Mouse (Mus musculus) ovary, postnatal 14 days (tissue): ENCODE measurements at regions not wholly inside any gene's neighbourhood (a gene's known extent, or its start where the extent isn't known, plus 50 kb on each side); places are given as distances from the start of the nearest gene placed in this dataset.

Experiments
- DNase-seq: peaks from one replicate; pipeline ENCODE4 v3.0.0; 2022; ENCODE audit warnings: low spot score

DNA sequence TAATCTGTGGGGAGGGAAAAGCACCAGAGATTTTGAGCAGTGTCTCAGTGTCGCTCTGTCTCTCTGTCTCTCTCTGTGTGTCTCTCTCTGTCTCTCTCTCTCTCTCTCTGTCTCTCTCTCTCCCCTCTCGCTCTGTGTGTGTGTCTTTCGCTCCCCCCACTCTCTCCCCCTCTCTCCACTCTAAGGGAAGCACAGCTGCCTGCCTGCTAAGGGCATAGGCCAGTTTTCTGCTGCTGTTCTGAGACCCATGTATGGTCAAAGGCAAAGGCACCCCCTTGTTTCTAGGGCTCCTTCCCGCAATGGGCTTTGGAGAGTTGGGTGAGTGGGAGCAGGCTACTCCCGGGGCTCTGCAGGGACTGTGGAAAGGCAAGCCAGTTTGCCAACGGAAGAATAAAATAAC, 192.2 kb downstream of the Lmo4 start:
- no peak for DNase-seq

- no peak for DNase-seq
Observed at GRCm38 (mm10) chr3:144012173-144012572, 192.8 kb downstream of the Lmo4 start.

- DNase-seq, result no peak
Observed at GRCm38 (mm10) chr3:144011456-144012025, 193.5 kb downstream of the Lmo4 start.

- DNase-seq, result no peak
Observed at GRCm38 (mm10) chr3:144010558-144010957, 194.5 kb downstream of the Lmo4 start.

DNA sequence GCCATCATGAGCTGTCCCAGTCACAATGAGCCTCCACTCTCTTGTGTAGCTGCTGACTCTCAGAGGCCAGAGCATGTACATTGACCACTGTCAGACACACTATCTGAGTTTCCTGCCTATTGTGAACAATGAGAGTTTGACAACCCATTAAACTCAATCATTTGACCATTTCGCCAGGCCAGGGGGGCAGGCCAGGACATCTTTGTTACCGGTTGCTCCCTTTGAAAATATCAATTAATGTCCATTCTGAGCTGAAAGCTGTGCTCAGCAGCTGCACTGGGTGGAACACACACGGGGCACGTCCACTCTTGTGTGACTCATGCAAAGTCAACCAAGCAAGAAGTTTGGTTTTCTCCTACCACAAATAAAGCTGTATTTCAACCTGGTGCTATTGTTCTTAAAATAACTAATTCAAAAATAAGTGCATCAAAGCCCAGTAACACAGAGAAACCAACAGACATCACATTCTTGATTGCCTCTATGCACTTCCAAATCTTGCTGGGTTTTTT, 197.9 kb downstream of the Lmo4 start:
- no peak for DNase-seq

DNA sequence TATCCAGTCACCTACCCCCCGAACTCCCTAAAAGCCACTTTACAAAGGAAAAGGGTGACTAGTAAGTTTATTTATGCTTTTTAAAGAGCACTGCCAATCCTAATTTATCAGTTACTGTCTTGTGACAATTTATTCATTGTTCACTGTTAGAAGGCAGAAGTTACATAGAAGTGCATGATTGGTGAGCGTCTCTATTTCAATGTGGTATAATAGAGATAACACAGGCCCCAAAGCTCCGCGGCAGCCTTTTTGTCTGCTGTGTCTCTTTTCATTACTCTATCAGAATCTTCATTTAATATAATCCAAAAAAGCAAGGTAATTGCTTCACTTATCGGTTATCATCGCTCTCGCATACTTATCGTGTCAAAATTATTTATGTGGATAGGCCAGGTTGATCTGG, 207.1 kb downstream of the Lmo4 start:
- DNase-seq, result no peak

DNA sequence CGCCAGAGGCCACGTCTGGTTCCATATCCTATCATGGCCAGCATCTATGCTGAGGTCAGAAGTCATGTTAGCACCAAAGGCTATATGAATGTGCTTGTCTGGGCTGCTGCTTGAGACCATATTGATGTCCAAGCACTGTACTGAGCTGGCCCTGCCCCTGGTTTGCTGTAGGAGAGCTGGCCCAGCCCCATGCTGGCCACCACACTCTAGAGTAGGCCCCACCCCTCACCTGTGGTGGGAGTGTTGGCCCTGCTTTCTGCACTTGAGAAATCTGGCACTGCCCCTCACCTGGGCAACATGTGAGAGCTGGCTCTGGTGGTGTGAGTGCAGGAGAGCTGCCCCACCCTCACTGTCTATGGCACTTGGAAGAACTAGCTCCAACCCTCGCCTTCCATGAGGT, 210.0 kb downstream of the Lmo4 start:
- DNase-seq, result no peak

DNA sequence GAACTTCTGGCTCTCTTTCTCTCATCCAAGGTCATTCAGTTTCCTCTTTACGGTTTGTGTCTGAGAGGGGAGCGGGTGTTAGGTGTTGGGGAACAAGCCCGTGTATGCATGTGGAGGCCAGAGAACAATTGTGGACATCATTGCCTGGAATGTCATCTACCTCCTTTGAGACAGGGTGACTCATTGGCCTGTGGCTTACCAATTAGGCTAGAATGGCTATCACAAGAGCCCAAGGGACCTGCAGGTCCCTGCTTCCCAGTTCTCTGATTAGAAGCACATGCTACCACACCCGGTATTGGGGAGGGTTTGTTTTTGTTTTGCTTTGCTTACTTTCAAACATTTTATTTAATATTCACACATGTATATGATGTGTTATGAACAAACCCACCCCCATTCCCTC, 216.0 kb downstream of the Lmo4 start:
- no peak for DNase-seq

DNA sequence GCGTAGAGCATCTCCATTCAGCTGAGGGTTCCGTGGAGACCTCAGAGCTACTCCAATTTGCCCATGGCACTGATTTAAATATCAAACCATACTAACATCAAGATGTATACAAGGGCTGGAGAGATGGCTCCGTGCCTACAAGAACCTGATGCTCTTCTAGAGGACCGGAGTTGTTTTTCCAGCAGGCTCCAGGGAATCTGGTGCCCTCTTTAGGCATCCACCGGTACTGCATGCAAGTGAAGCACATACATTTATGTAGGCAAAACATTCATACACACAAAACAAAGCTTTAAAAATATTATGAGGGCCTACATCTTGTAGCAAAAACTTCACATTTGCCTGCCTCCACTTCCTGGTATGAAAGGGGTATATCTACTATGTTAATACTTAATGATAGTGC, 217.0 kb downstream of the Lmo4 start:
- no peak for DNase-seq

GRCm38 (mm10) chr3:143986798-143987197, 218.2 kb downstream of the Lmo4 start:
- DNase-seq, result no peak

GRCm38 (mm10) chr3:143986200-143986506, 218.9 kb downstream of the Lmo4 start:
- DNase-seq, result no peak

GRCm38 (mm10) chr3:143985349-143986199, 219.4 kb downstream of the Lmo4 start:
- no peak for DNase-seq

- DNase-seq, result no peak
Observed at GRCm38 (mm10) chr3:143978703-143979102, 226.3 kb downstream of the Lmo4 start.

GRCm38 (mm10) chr3:143977886-143978447, 227.1 kb downstream of the Lmo4 start:
- DNase-seq, result no peak

GRCm38 (mm10) chr3:143973582-143973981, 231.4 kb downstream of the Lmo4 start:
- no peak for DNase-seq

GRCm38 (mm10) chr3:143972351-143972750, 232.7 kb downstream of the Lmo4 start:
- no peak for DNase-seq

- no peak for DNase-seq
Observed at GRCm38 (mm10) chr3:143970771-143971170, 234.2 kb downstream of the Lmo4 start.

- no peak for DNase-seq
Observed at GRCm38 (mm10) chr3:143955508-143955907, 249.5 kb downstream of the Lmo4 start.

GRCm38 (mm10) chr3:143954822-143955221, 250.2 kb downstream of the Lmo4 start:
- no peak for DNase-seq

GRCm38 (mm10) chr3:143952289-143952688, 252.7 kb downstream of the Lmo4 start:
- DNase-seq, result no peak

- DNase-seq, result no peak
Observed at GRCm38 (mm10) chr3:143949656-143950055, 255.4 kb downstream of the Lmo4 start.

DNA sequence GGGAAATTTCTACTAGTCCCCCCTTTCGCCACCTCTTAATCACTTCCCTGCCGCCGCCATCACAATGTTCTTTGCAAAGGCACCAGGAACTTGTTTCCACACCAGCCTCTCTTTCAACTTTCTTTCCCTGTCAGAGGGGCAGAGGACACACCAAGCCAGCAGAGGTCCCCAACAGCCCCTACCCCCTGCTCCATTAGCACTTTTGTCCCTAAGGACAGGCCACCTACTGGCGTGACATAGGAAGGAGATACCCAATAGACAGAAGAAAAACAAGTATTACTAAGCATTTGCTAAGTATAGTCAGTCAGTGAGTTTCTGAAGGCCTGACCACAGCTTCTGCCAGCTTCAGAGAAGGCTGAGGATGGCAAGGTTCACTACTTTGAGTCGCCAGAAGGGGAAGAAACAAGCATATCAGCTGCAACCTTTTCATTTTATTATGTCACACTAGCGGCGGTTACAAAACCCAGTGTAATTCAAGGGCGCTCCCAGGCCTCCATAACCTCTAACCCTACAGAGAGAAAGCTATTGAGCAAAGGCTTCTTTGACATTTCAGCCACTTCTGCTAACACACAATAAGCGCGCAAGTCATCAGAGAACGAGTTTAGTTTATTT, 255.9 kb downstream of the Lmo4 start:
- DNase-seq, result no peak

- DNase-seq, result no peak
Observed at GRCm38 (mm10) chr3:143947938-143948267, 257.1 kb downstream of the Lmo4 start.
